Comparison of ENCODE assay signal across 26 mouse cellular contexts in genomic region chr11:108317878-108318277, GRCm38 (mm10). TPM values are rescaled to one million over a fixed set of nuclear protein-coding genes. Genes with fewer than 3 reads are reported as not detected.
DNase-seq lines count a peak whose midpoint lies in the region; ATAC-seq and TF ChIP-seq lines count a peak whose summit lies in the region.
"Had no signal": no experiment of that assay in that cellular context is flagged by ENCODE, and none has a peak within 500 bp of the region (broad histone marks: within the 10 kb centered on the region; RNA-seq: fewer than 3 reads in every experiment).

No protein-coding gene starts in this region.

- no peak overlapping the region for H3K9ac ChIP-seq in CH12.LX (ENCODE audit: insufficient read depth, low read depth)
- no peak overlapping the region for H3K9ac ChIP-seq in forebrain, embryonic 14.5 days (ENCODE audit: low read length)
- H3K9ac ChIP-seq: embryonic facial prominence, embryonic 12.5 days; forebrain, embryonic 13.5 days had no signal

- peaks cover 24% of the 10 kb centered on the region for H3K4me1 ChIP-seq in thymus, adult 2 months (replicated peaks; ENCODE audit: control insufficient read depth, insufficient read depth, low read length)
- peaks cover 6 to 51% of the 10 kb centered on the region in 2 experiments for H3K4me1 ChIP-seq in CH12.LX (ENCODE audit: control insufficient read depth in 1 of 2, insufficient read depth in 2 of 2)
- no peaks in the 10 kb centered on the region for H3K4me1 ChIP-seq in forebrain, embryonic 14.5 days (ENCODE audit: control insufficient read depth, insufficient read depth, low read length)
- H3K4me1 ChIP-seq: embryonic facial prominence, embryonic 10.5 days; forebrain, embryonic 13.5 days had no signal

- no peak for TF ChIP-seq POLR2A in thymus, adult 2 months (IDR thresholded peaks at IDR 0.05; ENCODE audit: control insufficient read depth, extremely low read depth, insufficient read depth, low read length, poor library complexity)
- TF ChIP-seq POLR2A in CH12.LX (IDR thresholded peaks at IDR 0.05; ENCODE audit: low read depth, low read length): no peak; the same call in 1 of the 2 replicates

- WGBS in thymus, adult 2 months: 7% methylated on average over 6 of the region's 6 CpGs
- WGBS in forebrain, embryonic 14.5 days: 76% methylated on average over 6 of the region's 6 CpGs

- no peak overlapping the region for H3K4me3 ChIP-seq in thymus, adult 2 months (ENCODE audit: control insufficient read depth, insufficient read depth, low read length)
- no peak overlapping the region for H3K4me3 ChIP-seq in CH12.LX (replicated peaks in 1 of 3; ENCODE audit: low read depth in 2 of 3, low read length in 2 of 3, poor library complexity in 1 of 3)
- H3K4me3 ChIP-seq in forebrain, embryonic 14.5 days (ENCODE audit: low read depth, low read length): no peak overlapping the region
- H3K4me3 ChIP-seq: embryonic facial prominence, embryonic 10.5 days; embryonic facial prominence, embryonic 12.5 days; forebrain, embryonic 13.5 days had no signal

- TF ChIP-seq CTCF in thymus, adult 2 months (IDR thresholded peaks at IDR 0.05; ENCODE audit: borderline replicate concordance, control insufficient read depth, extremely low read depth, insufficient read depth, low read length, poor library complexity): no peak
- no peak for TF ChIP-seq CTCF in CH12.LX (conservative IDR thresholded peaks at IDR 0.05 in 1 of 2, IDR thresholded peaks at IDR 0.05 in 1 of 2; ENCODE audit: low read depth in 2 of 2, low read length in 2 of 2)

- 0 out of 2 replicates have a peak overlapping the region, but pooled peaks have one; percentile 21 for H3K27ac ChIP-seq in thymus, adult 2 months (ENCODE audit: control insufficient read depth, insufficient read depth, low read length)
- no peak overlapping the region for H3K27ac ChIP-seq in CH12.LX (ENCODE audit: insufficient read depth, low read depth)
- no peak overlapping the region for H3K27ac ChIP-seq in forebrain, embryonic 14.5 days (ENCODE audit: low read depth, low read length)
- H3K27ac ChIP-seq: embryonic facial prominence, embryonic 10.5 days; embryonic facial prominence, embryonic 12.5 days; forebrain, embryonic 13.5 days had no signal

- no peaks in the 10 kb centered on the region for H3K36me3 ChIP-seq in thymus, adult 2 months (ENCODE audit: control insufficient read depth, insufficient read depth, low read length)
- peaks cover 12 to 91% of the 10 kb centered on the region in 2 experiments for H3K36me3 ChIP-seq in CH12.LX (replicated peaks in 1 of 2; ENCODE audit: control insufficient read depth in 1 of 2, insufficient read depth in 1 of 2, low read length in 1 of 2)
- no peaks in the 10 kb centered on the region for H3K36me3 ChIP-seq in forebrain, embryonic 14.5 days (ENCODE audit: control insufficient read depth, insufficient read depth, low read length)
- H3K36me3 ChIP-seq: embryonic facial prominence, embryonic 10.5 days; embryonic facial prominence, embryonic 12.5 days had no signal

- in situ Hi-C loops in CH12.LX (cut with MboI; ENCODE audit: low pct_ligation_motif_present, low pct_unique_long_range_greater_than_20kb, low sequenced_read_pairs): no loop called here

- no peak; the same call in 1 of the 2 replicates for TF ChIP-seq EP300 in CH12.LX (IDR thresholded peaks at IDR 0.05; ENCODE audit: low read length)

- no peak overlapping the region for H3K4me2 ChIP-seq in CH12.LX (ENCODE audit: insufficient read depth, low read depth, poor library complexity, severe bottlenecking)
- no peak overlapping the region for H3K4me2 ChIP-seq in forebrain, embryonic 14.5 days (ENCODE audit: low read length)
- H3K4me2 ChIP-seq: embryonic facial prominence, embryonic 12.5 days; forebrain, embryonic 13.5 days had no signal

- DNase-seq in thymus, adult 2 months: no peak
- DNase-seq in thymus, postnatal 36 days: no peak
- DNase-seq in thymus, postnatal 14 days: peak; percentile 21
- DNase-seq in thymus, postnatal 10 days (ENCODE audit: low spot score in 2 of 2): no peak
- no peak for DNase-seq in CH12.LX (ENCODE audit: extremely low read depth)
- DNase-seq in thymus, postnatal 25 days: peak; percentile 16
- DNase-seq in frontal cortex, postnatal 36 days (ENCODE audit: low spot score in 2 of 2): no peak
- DNase-seq in forebrain, embryonic 14.5 days (ENCODE audit: low spot score): no peak
- DNase-seq: adrenal gland, adult 2 months; adrenal gland, postnatal 10 days; adrenal gland, postnatal 25 days; B cell, adult 2 months; cerebellum, adult 11 months; cerebellum, adult 18-20 months; cerebellum, adult 8-10 months; cerebellum, adult 9-11 months; cerebellum, postnatal 14 days; cerebellum, postnatal 36 days had no signal

- dilution Hi-C loops in CH12.LX (cut with MboI; ENCODE audit: extremely low pct_ligation_motif_present, extremely low pct_unique_long_range_greater_than_20kb, low sequenced_read_pairs): no loop called here

- no peak for ATAC-seq in forebrain, embryonic 14.5 days
- ATAC-seq: CD4-positive, CD25-positive, alpha-beta regulatory T cell, adult 4 months; forebrain, embryonic 13.5 days; forebrain, embryonic 16.5 days had no signal

- H3K79me2 ChIP-seq in CH12.LX (replicated peaks; ENCODE audit: control insufficient read depth, extremely low read depth, insufficient read depth, poor library complexity, severe bottlenecking): peaks cover 19% of the 10 kb centered on the region; the same call in 1 of the 2 replicates

- TF ChIP-seq RAD21 in CH12.LX (IDR thresholded peaks at IDR 0.05; ENCODE audit: low read depth, low read length): no peak

- no peaks in the 10 kb centered on the region for H3K27me3 ChIP-seq in thymus, adult 2 months (ENCODE audit: control insufficient read depth, insufficient read depth, low read length)
- no peaks in the 10 kb centered on the region for H3K27me3 ChIP-seq in CH12.LX (replicated peaks)
- H3K27me3 ChIP-seq in forebrain, embryonic 14.5 days (replicated peaks; ENCODE audit: control insufficient read depth, insufficient read depth, low read length): no peaks in the 10 kb centered on the region
- H3K27me3 ChIP-seq: embryonic facial prominence, embryonic 12.5 days; forebrain, embryonic 13.5 days had no signal

- H3K9me3 ChIP-seq in CH12.LX (replicated peaks; ENCODE audit: low read length): no peaks in the 10 kb centered on the region
- H3K9me3 ChIP-seq in forebrain, embryonic 14.5 days (replicated peaks; ENCODE audit: control insufficient read depth, low read length): no peaks in the 10 kb centered on the region
- H3K9me3 ChIP-seq: embryonic facial prominence, embryonic 10.5 days; embryonic facial prominence, embryonic 12.5 days; forebrain, embryonic 13.5 days had no signal

TF ChIP-seq in CH12.LX, 34 proteins besides CTCF, POLR2A, EP300 and RAD21:
- TF ChIP-seq E2F4 (IDR thresholded peaks at IDR 0.05; ENCODE audit: insufficient replicate concordance, low read depth, low read length) (no peak), MAFK (IDR thresholded peaks at IDR 0.05; ENCODE audit: insufficient replicate concordance, low read length) (peak; percentile 65; the same call in 1 of the 2 replicates), MYC (IDR thresholded peaks at IDR 0.05; ENCODE audit: low read depth, low read length) (no peak), MXI1 (IDR thresholded peaks at IDR 0.05; ENCODE audit: low read depth, low read length) (no peak), KAT2A (IDR thresholded peaks at IDR 0.05; ENCODE audit: insufficient replicate concordance, low read length) (no peak), ZNF384 (IDR thresholded peaks at IDR 0.05; ENCODE audit: low read depth, low read length) (no peak), ZC3H11A (IDR thresholded peaks at IDR 0.05; ENCODE audit: low read depth, low read length) (no peak)

RNA-seq across cellular contexts. Expression of gene Apoh, which starts 25.3 kb away (rescaled TPM):
- 0.40 and 3.3 TPM in 2 replicates for polyA plus RNA-seq in thymus, adult 2 months (2012; rRNA removed)
- total RNA-seq in CH12.LX (2012; rRNA removed) (not detected in 2 replicates), CH12.LX (2014; rRNA removed) (0.95 TPM in 1 of 2 replicates, not detected in the other)
- not detected in 2 replicates for polyA plus RNA-seq in CH12.LX (2012; ENCODE audit: insufficient read length, low read depth)
- polyA plus RNA-seq in forebrain, embryonic 14.5 days (2014; fragmentation: Nextera tagmentation; extraction: Ambion mirVana): 0.19 TPM in 1 of 2 replicates, not detected in the other
- total RNA-seq: adrenal gland, postnatal 25 days; ES-E14; MEL had no signal
- polyA plus RNA-seq: CD4-positive, CD25-positive, alpha-beta regulatory T cell, adult 4 months; embryonic facial prominence, embryonic 10.5 days; forebrain, embryonic 11.5 days had no signal

RNA-seq across cellular contexts. Expression of gene Prkca, which starts 25.9 kb away (rescaled TPM):
- polyA plus RNA-seq in thymus, adult 2 months (2012; rRNA removed): 11.0 and 12.2 TPM in 2 replicates
- total RNA-seq in CH12.LX (2012; rRNA removed) (40.0 and 40.7 TPM in 2 replicates), CH12.LX (2014; rRNA removed) (38.3 and 43.7 TPM in 2 replicates)
- 105 and 107 TPM in 2 replicates for polyA plus RNA-seq in CH12.LX (2012; ENCODE audit: insufficient read length, low read depth)
- polyA plus RNA-seq in forebrain, embryonic 14.5 days (2014; fragmentation: Nextera tagmentation; extraction: Ambion mirVana): 5.3 and 5.7 TPM in 2 replicates

Comparison
In these comparisons a context has a peak if more than half of its experiments do, and no peak if none do; other contexts are left out.
1. DNase-seq: peak in thymus, postnatal 14 days (single experiment) and thymus, postnatal 25 days (single experiment); none in thymus, adult 2 months (single experiment), thymus, postnatal 36 days (0 of 2), thymus, postnatal 10 days (0 of 2), CH12.LX (single experiment), frontal cortex, postnatal 36 days (0 of 2) and forebrain, embryonic 14.5 days (single experiment).